Mouse (Mus musculus) midbrain, postnatal 0 days (tissue): ENCODE data around the gene Cradd. TPM values are rescaled to one million over a fixed set of nuclear protein-coding genes. Genes with fewer than 3 reads are reported as not detected.

Source experiments
- ATAC-seq: fragments of 200-750 bp; cut with Nextera tagmentation; 2 replicates; pipeline ENCODE4 v1.8.0; 2017; ENCODE audit warnings: moderate number of reproducible peaks, mild to moderate bottlenecking, moderate TSS enrichment, moderate library complexity; ENCODE audit not compliant: low FRiP score
- DNase-seq: peaks from one replicate; pipeline ENCODE4 v3.0.0-alpha.2; 2015; ENCODE audit warnings: low spot score
- H3K27ac ChIP-seq: fragments of 300-500 bp; sonication (generic); 2 replicates; pipeline ENCODE4 v1.5.1; 2014; ENCODE audit warnings: low read depth, mild to moderate bottlenecking, low read length, mixed read lengths
- H3K27me3 ChIP-seq: fragments of 300-500 bp; sonication (generic); 2 replicates; pipeline ENCODE4 v1.6.1; 2014; ENCODE audit warnings: low read length, control low read depth, mixed read lengths; ENCODE audit not compliant: insufficient read depth
- H3K36me3 ChIP-seq: fragments of 300-500 bp; sonication (generic); 2 replicates; pipeline ENCODE4 v1.6.1; 2014; ENCODE audit warnings: low read length, control low read depth, mixed read lengths; ENCODE audit not compliant: insufficient read depth
- H3K4me1 ChIP-seq: fragments of 300-500 bp; sonication (generic); 2 replicates; pipeline ENCODE4 v1.6.1; 2014; ENCODE audit warnings: mild to moderate bottlenecking, control low read depth, antibody characterized with exemption, low read length, mixed read lengths; ENCODE audit not compliant: insufficient read depth
- H3K4me2 ChIP-seq: fragments of 300-500 bp; sonication (generic); 2 replicates; pipeline ENCODE4 v1.6.1; 2014; ENCODE audit warnings: low read depth, mild to moderate bottlenecking, low read length, mixed read lengths; ENCODE audit not compliant: poor library complexity, severe bottlenecking
- H3K4me3 ChIP-seq: fragments of 300-500 bp; sonication (generic); 2 replicates; pipeline ENCODE4 v1.5.1; 2014; ENCODE audit warnings: low read depth, mild to moderate bottlenecking, low read length, moderate library complexity
- H3K9ac ChIP-seq: fragments of 300-500 bp; sonication (generic); replicated peaks from 2 replicates; pipeline ENCODE4 v1.6.1; 2014; ENCODE audit warnings: mild to moderate bottlenecking, low read length, moderate library complexity, mixed read lengths; ENCODE audit not compliant: poor library complexity, severe bottlenecking
- H3K9me3 ChIP-seq: fragments of 300-500 bp; sonication (generic); 2 replicates; pipeline ENCODE4 v1.6.1; 2016; ENCODE audit warnings: low read length, control low read depth
- CTCF ChIP-seq: IDR thresholded peaks from 2 replicates; pipeline ENCODE4 v1.5.1; 2016; ENCODE audit warnings: antibody characterized with exemption, mild to moderate bottlenecking
- WGBS: fragments of 180-500 bp; shearing (Covaris S2); extraction: QIAGEN DNeasy Blood & Tissue Kit; methylation state at CpG from one replicate; pipeline ENCODE4 v1.1.7; 2014; 5-methylcytosine and 5-hydroxymethylcytosine counted together
- polyA plus RNA-seq: library from polyadenylated mRNA; unstranded; fragments of >200 nt; fragmentation: Nextera tagmentation; extraction: Ambion mirVana; gene quantifications from 2 replicates; pipeline ENCODE4 v1.2.1, GENCODE M21; 2015
- total RNA-seq: library from RNA; depleted of rRNA; stranded (reverse); fragments of >200 nt; gene quantifications from 2 replicates; pipeline ENCODE4 v1.2.3, GENCODE M21; 2014

The Cradd gene
- total and polyA plus RNA-seq, 2 experiments from 2014 or later, result 8.2 to 9.2 TPM

GRCm38 (mm10) chr10:95318392-95318708 lies 5.6 kb downstream of the Cradd start:
- H3K27ac ChIP-seq, result no peak overlapping the region
- no peak for DNase-seq
- H3K4me3 ChIP-seq, result no peak overlapping the region
- no peak for ATAC-seq
- TF ChIP-seq CTCF, result no peak
- H3K9me3 ChIP-seq, result no peaks in the 10 kb centered on the region
- H3K4me2 ChIP-seq, result no peak overlapping the region
- H3K27me3 ChIP-seq, result no peaks in the 10 kb centered on the region
- H3K4me1 ChIP-seq, result peaks cover 6% of the 10 kb centered on the region
- no peaks in the 10 kb centered on the region for H3K36me3 ChIP-seq
- WGBS, result 87% methylated on average over 7 of the region's 7 CpGs
- H3K9ac ChIP-seq, result no peak overlapping the region

DNA sequence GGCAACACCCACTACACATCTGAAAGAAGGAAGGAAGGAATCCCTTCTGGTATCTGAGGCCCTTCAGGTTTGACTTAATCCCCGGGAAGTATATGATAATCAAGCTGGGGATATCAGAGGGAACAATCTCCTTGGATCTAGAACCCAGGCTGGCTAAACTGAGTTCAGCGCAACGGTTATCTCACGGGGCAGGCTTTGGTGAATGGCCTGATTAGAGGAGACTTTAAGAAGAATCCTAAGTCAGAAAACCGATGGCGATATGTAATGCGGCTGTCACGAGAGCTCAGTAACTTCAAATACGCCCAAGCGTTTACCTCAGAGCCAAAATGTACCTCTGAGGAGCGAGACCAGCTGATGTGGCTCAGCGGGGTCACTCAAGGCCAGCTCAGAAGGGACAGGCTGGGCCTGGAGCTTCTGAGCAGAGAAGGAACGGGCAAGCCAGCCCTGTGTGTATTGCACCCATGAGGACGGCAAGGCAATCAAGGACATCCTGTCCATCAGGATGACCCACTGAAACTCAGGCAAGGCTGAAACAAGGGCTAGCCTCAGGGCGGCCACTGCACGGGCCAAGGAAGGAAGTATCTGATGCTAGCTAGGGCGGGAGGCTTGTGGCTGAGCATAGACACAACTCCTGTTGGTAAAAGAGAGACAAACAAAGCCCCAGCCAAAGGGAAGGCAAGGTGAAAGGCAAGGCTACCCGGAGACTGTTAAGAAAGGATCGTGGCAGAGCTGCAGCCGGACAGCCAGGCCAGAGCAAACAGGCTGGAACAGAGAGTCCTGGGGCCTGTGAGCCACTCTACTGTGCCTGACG lies 6.1 kb downstream of the Cradd start:
- H3K4me2 ChIP-seq, result no peak overlapping the region
- H3K4me3 ChIP-seq, result no peak overlapping the region
- no peak for TF ChIP-seq CTCF
- H3K4me1 ChIP-seq, result peaks cover 6% of the 10 kb centered on the region
- H3K27ac ChIP-seq, result no peak overlapping the region
- no peak for DNase-seq
- no peaks in the 10 kb centered on the region for H3K27me3 ChIP-seq
- H3K9me3 ChIP-seq, result no peaks in the 10 kb centered on the region
- H3K36me3 ChIP-seq, result no peaks in the 10 kb centered on the region
- ATAC-seq, result no peak
- 94% methylated on average over 21 of the region's 21 CpGs for WGBS
- H3K9ac ChIP-seq, result no peak overlapping the region

DNA sequence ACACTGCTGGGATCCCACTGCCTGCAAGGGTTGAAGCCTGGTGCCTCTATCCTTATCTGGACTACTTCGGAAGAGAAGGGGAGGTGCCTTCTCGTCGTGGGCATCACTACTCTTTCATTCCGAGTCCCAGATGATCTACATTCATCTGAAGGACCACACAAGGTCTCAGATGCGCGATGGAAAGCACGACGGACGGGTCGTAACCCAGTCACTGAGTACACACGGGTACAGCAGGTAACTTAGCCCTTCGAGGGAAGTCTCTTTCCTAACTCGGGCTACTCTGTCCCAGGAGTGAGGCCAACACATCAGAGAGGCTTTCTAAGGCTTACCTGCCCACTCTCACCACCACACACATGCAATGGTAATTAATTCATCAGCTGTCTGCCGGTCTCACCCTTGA lies 6.8 kb downstream of the Cradd start:
- no peak for TF ChIP-seq CTCF

GRCm38 (mm10) chr10:95316675-95317074 lies 7.3 kb downstream of the Cradd start:
- no peak for TF ChIP-seq CTCF
- H3K9ac ChIP-seq, result no peak overlapping the region
- H3K27me3 ChIP-seq, result no peaks in the 10 kb centered on the region
- 77% methylated on average over 9 of the region's 9 CpGs for WGBS
- H3K9me3 ChIP-seq, result no peaks in the 10 kb centered on the region
- no peak overlapping the region for H3K4me3 ChIP-seq
- no peak overlapping the region for H3K27ac ChIP-seq
- H3K4me1 ChIP-seq, result no peaks in the 10 kb centered on the region
- no peak overlapping the region for H3K4me2 ChIP-seq
- H3K36me3 ChIP-seq, result no peaks in the 10 kb centered on the region
- DNase-seq (no peak), ATAC-seq (no peak)

More for the DNA sequence above, 6.8 kb downstream of the Cradd start:
- Histone ChIP-seq H3K4me1 (no peaks in the 10 kb centered on the region), H3K27ac (no peak overlapping the region), H3K4me2 (no peak overlapping the region), H3K4me3 (no peak overlapping the region), H3K36me3 (no peaks in the 10 kb centered on the region), H3K27me3 (no peaks in the 10 kb centered on the region), H3K9me3 (no peaks in the 10 kb centered on the region), H3K9ac (no peak overlapping the region)
- DNase-seq (no peak), ATAC-seq (no peak)
- 88% methylated on average over 14 of the region's 14 CpGs for WGBS

DNA sequence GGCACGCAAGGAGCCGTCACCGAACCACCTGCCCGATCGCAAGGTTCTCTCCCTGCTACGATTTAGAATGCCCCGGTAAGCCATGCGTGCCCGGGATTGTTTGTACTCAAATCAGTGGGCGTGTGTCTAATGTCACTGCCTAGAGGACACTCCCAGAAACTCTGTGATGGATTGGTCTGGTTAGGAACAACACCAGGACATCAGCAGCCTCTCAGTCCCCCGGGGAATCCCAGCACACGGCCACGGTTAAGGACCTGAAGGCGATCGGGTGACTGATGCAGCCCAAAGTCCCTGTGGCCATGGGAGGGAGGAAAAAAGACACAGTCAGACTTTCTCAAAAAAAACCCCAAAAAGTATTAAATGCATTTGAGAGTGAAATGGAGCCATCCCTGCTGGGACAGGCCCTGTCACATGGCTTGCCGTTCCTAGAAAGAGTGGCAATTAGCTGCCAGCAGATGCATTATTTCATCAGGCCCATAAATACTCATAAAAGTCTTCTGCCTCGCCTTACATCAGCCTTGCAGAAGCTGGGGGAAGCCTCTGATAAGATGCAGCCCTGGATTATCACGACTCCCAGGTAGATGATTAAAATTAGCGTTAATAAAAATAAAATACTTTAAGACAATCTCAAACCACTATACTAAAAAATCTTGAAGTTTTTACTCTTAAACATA lies 8.0 kb downstream of the Cradd start:
- 68% methylated on average over 19 of the region's 19 CpGs for WGBS
- Histone ChIP-seq H3K9me3 (no peaks in the 10 kb centered on the region), H3K9ac (no peak overlapping the region), H3K36me3 (no peaks in the 10 kb centered on the region), H3K4me2 (no peak overlapping the region), H3K4me3 (no peak overlapping the region), H3K4me1 (no peaks in the 10 kb centered on the region), H3K27ac (no peak overlapping the region), H3K27me3 (no peaks in the 10 kb centered on the region)
- TF ChIP-seq CTCF, result no peak
- DNase-seq (no peak), ATAC-seq (no peak)

DNA sequence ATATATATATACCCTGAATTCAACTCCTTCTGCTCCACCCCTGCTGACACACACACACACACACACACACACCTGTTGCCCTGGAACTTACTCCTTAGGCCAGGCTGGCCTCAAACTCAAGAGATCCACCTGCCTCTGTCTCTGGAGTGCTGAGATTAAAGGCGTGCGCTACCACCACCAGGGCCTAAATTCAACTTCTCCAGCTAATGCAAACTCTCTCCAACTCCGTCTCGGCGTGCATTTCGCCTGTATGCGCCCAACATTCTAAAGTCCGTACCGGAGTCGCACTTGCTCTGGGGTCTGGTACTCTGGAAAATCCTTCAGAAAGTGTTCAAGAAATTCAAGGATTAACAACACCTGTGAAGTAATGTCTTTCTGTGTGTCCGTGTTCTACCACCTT lies 8.6 kb downstream of the Cradd start:
- Histone ChIP-seq H3K9me3 (no peaks in the 10 kb centered on the region), H3K27me3 (no peaks in the 10 kb centered on the region), H3K9ac (no peak overlapping the region), H3K4me2 (no peak overlapping the region), H3K27ac (no peak overlapping the region), H3K36me3 (no peaks in the 10 kb centered on the region), H3K4me1 (no peaks in the 10 kb centered on the region), H3K4me3 (no peak overlapping the region)
- ATAC-seq, result no peak
- TF ChIP-seq CTCF, result no peak
- no peak for DNase-seq
- 93% methylated on average over 11 of the region's 11 CpGs for WGBS
